Mouse (Mus musculus) heart, postnatal 25 days (tissue): Measurements from ENCODE around the gene Rnf32. TPM values are rescaled to one million over a fixed set of nuclear protein-coding genes. Genes with fewer than 3 reads are reported as not detected.
A peak's percentile ranks its signal among the peaks of the same experiment; 100 is the strongest.

ENCODE experiments used
- DNase-seq: peaks from one replicate; pipeline ENCODE4 v3.0.0; 2022; ENCODE audit warnings: low spot score
- intact Hi-C: fragments of 180-260 bp; cut with DNase I; formaldehyde crosslinking; loops from one replicate; pipeline ENCODE4 v1.15.1; 2025
- total RNA-seq, 2 experiments: library from RNA; stranded (reverse); gene quantifications; 2 replicates each; pipeline ENCODE4 v1.2.3; 2021

The Rnf32 gene
- under 1 TPM; 0.31 to 0.61 TPM for total RNA-seq

- intact Hi-C loops = no loop called here
- DNase-seq = peak; percentile 22
These were observed at the start of gene Rnf32 for GRCm38 (mm10) chr5:29195570-29196263. Gene Rnf32, plus strand, starts transcription at chr5:29195992.

DNA sequence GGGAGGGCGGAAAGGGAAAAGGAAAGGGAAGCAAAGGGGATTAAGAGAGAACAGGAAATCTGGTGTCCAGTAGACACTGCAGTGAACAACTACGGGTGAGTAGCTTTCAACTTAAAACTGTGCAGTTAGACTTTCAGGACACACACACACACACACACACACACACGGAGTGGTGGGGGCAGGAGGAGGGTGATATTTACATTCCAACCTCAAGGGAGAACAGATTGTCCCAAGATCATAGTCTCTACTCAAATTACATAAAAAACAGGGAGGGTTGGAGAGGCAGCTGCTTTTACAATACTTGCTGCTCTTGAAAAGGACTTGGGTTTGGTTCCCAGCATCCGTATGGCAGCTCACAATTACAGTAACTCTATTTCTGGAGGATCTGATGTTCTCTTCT lies 45.6 kb upstream of the Rnf32 start:
- no peak for DNase-seq
- intact Hi-C loops = no loop called here

- intact Hi-C loops = no loop called here
- DNase-seq = no peak
These were observed 35.9 kb upstream of the Rnf32 start for GRCm38 (mm10) chr5:29159849-29160248.

- no peak for DNase-seq
- intact Hi-C loops = no loop called here
These were observed 28.8 kb upstream of the Rnf32 start for GRCm38 (mm10) chr5:29166947-29167346.

DNA sequence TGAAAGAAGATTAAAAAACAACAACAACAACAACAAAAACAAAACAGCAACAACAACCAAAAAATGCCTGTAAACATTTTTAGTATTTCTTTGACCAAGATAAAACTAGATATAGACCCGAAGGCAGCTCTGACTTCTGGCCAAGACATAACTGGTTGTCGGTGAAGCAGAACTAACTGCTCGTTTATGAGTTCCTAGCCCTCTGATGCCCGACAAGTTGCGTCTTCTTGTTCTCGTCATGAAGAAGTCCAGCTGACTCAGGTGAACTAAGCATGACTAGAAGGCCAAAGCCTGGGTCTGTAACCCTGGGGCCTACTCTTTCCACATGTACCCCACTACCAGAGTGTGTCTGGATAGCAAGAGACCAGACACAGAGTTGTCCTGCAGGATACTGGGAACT lies 25.6 kb upstream of the Rnf32 start:
- DNase-seq = no peak
- intact Hi-C loops = no loop called here

GRCm38 (mm10) chr5:29171165-29171564 lies 24.6 kb upstream of the Rnf32 start:
- DNase-seq = no peak
- intact Hi-C loops = no loop called here

- intact Hi-C loops = no loop called here
- no peak for DNase-seq
These were observed 9.0 kb upstream of the Rnf32 start for GRCm38 (mm10) chr5:29186798-29187197.

- intact Hi-C loops = no loop called here
- DNase-seq = no peak
These were observed 592 bp upstream of the Rnf32 start for GRCm38 (mm10) chr5:29195231-29195569.

- no peak for DNase-seq
- intact Hi-C loops = no loop called here
These were observed 469 bp downstream of the Rnf32 start for GRCm38 (mm10) chr5:29196264-29196658.

DNA sequence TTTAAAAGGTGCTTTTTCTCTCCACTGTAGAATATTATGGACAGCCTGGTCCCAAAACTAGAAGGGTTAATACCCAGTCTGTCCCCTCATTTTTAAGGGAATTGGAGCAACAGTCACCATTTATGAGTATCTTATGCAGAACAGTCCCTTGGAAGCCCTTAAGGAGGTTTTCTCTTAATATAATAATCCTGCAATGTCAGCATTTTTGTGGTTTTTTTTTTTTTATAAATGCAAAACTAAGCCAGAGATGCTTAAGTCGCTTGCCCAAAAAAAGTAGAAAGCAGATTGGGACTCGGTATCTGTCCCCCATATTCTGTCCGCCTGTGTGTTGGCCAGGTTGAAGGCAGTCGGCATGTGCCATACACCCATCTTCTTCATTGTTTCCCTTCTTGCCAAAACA lies 1.4 kb downstream of the Rnf32 start:
- DNase-seq = no peak
- intact Hi-C loops = no loop called here

DNA sequence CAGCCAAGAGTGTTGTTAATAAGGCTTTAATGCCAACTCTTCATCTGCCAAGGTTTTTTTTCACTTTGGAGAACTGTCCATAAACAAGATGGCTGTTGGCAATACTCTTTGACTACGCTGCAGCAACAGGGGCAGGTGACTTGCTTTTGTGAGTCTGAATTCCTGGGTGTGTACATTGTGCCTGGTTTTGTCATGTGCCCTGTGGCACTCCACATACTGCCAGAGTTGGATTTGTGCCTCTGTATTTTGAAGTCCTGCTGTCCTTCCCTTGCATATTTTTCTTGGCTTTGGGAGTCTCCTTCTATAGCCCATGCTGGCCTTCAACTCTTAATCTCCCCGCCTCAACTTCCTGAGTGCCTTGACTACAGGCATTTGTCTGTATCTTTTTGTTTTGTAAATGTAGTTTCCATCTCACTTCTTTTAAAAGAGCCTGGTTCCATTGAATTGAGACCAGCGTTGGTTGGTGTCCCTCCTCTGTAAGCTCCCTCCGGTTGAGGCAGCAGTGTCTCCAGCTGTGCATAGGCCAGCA lies 3.2 kb downstream of the Rnf32 start:
- DNase-seq = no peak
- intact Hi-C loops = no loop called here

DNA sequence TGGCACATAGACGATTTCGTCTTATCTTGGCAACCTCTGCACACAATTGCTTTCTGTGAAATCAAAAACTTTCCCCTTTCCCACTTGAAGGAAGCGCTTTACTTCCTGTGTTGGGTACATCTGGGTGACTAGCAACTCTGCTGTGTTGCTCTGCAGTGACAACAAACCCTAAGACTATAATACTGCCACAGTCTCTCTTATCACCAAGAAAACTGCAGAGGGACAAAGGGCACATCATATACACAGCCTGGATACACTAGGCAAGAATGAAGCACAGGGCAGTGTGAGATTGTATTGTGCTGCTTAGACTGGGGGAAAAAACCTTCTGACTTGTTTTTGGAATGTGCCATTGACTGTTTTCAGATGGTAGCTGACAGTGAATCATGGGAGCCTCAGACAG lies 4.1 kb downstream of the Rnf32 start:
- no peak for DNase-seq
- intact Hi-C loops = no loop called here

DNA sequence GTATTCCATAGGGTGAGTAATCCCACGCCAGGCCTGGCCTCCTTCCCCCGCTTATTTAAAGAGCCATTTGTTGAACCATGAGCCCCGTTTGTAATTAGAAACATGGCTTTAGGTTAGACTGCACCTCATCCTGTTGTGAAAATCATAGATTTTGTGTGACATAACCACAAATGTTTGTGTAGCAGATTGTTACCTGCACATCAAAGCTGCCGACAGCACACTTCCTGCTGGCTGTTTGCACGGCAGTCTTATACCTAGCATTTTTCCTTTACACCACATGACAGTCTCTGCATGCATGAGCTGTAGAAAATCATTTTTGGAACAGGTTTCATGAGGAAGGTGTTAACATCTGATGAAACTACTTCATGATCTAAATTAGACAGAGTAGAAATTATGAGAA lies 9.9 kb downstream of the Rnf32 start:
- DNase-seq = no peak
- intact Hi-C loops = no loop called here

- intact Hi-C loops = no loop called here
- DNase-seq = no peak
These were observed 16.3 kb downstream of the Rnf32 start for GRCm38 (mm10) chr5:29211980-29212555.

DNA sequence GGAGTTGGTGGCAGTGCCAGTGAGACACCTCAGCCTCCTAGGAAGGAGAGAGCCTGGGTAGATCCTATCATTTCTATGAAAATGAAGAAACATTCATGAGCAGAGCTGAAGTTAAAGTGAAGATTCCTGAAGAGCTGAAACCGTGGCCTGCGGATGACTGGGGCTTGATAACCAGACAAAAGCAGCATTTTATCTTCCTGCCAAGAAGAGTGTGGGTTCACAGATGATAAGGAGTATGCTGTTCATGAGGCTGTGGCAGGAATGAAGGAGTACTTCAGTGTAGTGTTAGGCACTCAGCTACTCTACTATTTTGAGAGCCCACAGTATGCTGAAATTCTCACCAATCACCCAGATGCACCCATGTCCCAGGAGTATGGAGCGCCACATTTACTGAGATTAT lies 22.2 kb downstream of the Rnf32 start:
- intact Hi-C loops = no loop called here
- DNase-seq = no peak

GRCm38 (mm10) chr5:29224089-29224488 lies 28.3 kb downstream of the Rnf32 start:
- intact Hi-C loops = no loop called here
- DNase-seq = no peak

- no peak for DNase-seq
- intact Hi-C loops = no loop called here
These were observed 34.7 kb downstream of the Rnf32 start for GRCm38 (mm10) chr5:29230481-29230880.

DNA sequence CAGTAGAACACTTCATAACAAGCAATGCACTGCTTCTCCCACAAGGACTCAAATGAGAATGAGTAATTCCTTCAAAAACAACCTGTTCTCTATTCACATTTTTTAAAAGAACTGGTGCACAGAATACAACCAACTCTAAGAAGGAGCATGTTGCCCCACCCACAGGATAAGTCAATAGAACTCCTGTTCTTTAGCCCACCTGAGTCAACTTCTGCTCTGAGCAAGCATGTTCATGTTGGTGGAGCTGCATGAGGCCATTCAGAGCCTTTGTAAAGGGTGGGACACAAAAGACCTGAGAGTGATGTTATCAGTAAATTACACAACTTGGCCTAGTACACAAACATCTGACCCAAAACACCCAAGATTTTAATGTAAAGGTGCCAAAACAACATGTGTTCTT lies 42.6 kb downstream of the Rnf32 start:
- intact Hi-C loops = no loop called here
- no peak for DNase-seq

GRCm38 (mm10) chr5:29244769-29245168 lies 49.0 kb downstream of the Rnf32 start:
- DNase-seq = no peak
- intact Hi-C loops = no loop called here

DNA sequence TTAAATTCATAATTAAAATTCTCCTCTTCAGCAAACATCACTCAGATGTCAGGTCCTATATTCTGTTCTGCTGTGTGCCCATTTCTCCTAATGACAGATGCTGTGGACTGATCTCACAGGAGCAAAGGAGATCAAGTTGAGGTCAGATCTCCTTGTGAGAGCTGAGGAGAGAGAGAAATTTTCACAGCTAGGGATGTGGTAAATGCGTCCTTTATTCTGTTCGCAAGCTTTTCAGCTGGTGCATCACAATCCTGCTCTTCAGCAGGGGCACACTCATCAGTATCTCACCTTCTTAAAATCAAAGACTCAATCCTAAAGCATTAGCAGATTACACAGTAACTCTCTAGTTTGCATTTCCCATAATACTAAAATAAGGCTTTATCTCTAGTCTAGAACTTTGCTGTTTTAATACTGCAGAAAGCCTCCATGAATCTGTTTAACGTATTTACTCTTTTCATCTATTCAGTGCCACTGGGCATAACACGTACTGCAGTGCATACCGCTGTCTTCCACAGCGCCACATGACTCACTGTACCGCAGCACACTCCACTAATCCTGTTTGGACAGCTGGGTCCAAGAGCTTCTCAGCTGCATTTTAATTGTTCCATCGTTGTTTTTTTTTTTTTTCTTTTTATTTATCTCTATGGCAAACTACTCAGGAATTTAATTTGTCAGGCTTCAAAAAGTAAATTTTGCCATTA lies 55.2 kb downstream of the Rnf32 start:
- intact Hi-C loops = no loop called here
- no peak for DNase-seq

GRCm38 (mm10) chr5:29251496-29251873 lies 55.7 kb downstream of the Rnf32 start:
- no peak for DNase-seq
- intact Hi-C loops = no loop called here
